Mouse (Mus musculus) E14TG2a.4 (cell line): Measurements from ENCODE around the gene Olfr1412.

Experiments used
- H3K27me3 ChIP-seq: 2 replicates; pipeline ENCODE4 v1.6.1; 2014; ENCODE audit warnings: low read length, control low read depth; ENCODE audit not compliant: insufficient read depth
- H3K36me3 ChIP-seq: 2 replicates; pipeline ENCODE4 v1.6.1; 2014; ENCODE audit warnings: low read length, control low read depth; ENCODE audit not compliant: insufficient read depth
- H3K4me1 ChIP-seq: replicated peaks from 2 replicates; pipeline ENCODE4 v1.6.1; 2014; ENCODE audit warnings: low read depth, low read length, control low read depth
- H3K4me3 ChIP-seq: replicated peaks from 2 replicates; pipeline ENCODE4 v1.5.1; 2014; ENCODE audit warnings: mild to moderate bottlenecking, low read length
- H3K9me3 ChIP-seq: 2 replicates; pipeline ENCODE4 v1.6.1; 2014; ENCODE audit warnings: low read length, control low read depth
- CTCF ChIP-seq: conservative IDR thresholded peaks from 2 replicates; pipeline ENCODE4 v1.5.1; 2014; ENCODE audit warnings: low read length
- NANOG ChIP-seq: IDR thresholded peaks from 2 replicates; pipeline ENCODE4 v1.6.1; 2014; ENCODE audit warnings: borderline replicate concordance, low read length, mixed read lengths
- POU5F1 ChIP-seq: IDR thresholded peaks from 2 replicates; pipeline ENCODE4 v1.6.1; 2014; ENCODE audit warnings: low read length, borderline replicate concordance

Olfr1412 gene

GRCm38 (mm10) chr1:92585479-92585878 is at the start of gene Olfr1412:
Gene Olfr1412 (plus strand): TSS chr1:92585779.
- Histone ChIP-seq H3K27me3 (no peaks in the 10 kb centered on the region), H3K36me3 (no peaks in the 10 kb centered on the region), H3K4me3 (no peak within 1 kb of the TSS), H3K9me3 (peaks cover 11% of the 10 kb centered on the region), H3K4me1 (no peaks in the 10 kb centered on the region)
- TF ChIP-seq NANOG (no peak), POU5F1 (no peak), CTCF (no peak)

- TF ChIP-seq CTCF (no peak), POU5F1 (no peak), NANOG (no peak)
- H3K4me3 ChIP-seq = no peak overlapping the region
- H3K36me3 ChIP-seq = no peaks in the 10 kb centered on the region
- peaks cover 10% of the 10 kb centered on the region for H3K9me3 ChIP-seq
- H3K27me3 ChIP-seq = no peaks in the 10 kb centered on the region
- H3K4me1 ChIP-seq = no peaks in the 10 kb centered on the region
These were observed 48.6 kb upstream of the Olfr1412 start for GRCm38 (mm10) chr1:92536972-92537371.

GRCm38 (mm10) chr1:92539071-92539470 is 46.5 kb upstream of the Olfr1412 start:
- Histone ChIP-seq H3K4me1 (no peaks in the 10 kb centered on the region), H3K36me3 (no peaks in the 10 kb centered on the region), H3K9me3 (peaks cover 10% of the 10 kb centered on the region), H3K27me3 (no peaks in the 10 kb centered on the region), H3K4me3 (no peak overlapping the region)
- no peak for TF ChIP-seq NANOG

- no peaks in the 10 kb centered on the region for H3K9me3 ChIP-seq
- no peaks in the 10 kb centered on the region for H3K27me3 ChIP-seq
- no peaks in the 10 kb centered on the region for H3K36me3 ChIP-seq
- H3K4me1 ChIP-seq = no peaks in the 10 kb centered on the region
- no peak for TF ChIP-seq POU5F1
- TF ChIP-seq CTCF = no peak
- TF ChIP-seq NANOG = no peak
- no peak overlapping the region for H3K4me3 ChIP-seq
These were observed 39.6 kb upstream of the Olfr1412 start for GRCm38 (mm10) chr1:92545929-92546328.

- TF ChIP-seq NANOG = no peak
- TF ChIP-seq CTCF = no peak
- no peak for TF ChIP-seq POU5F1
- H3K27me3 ChIP-seq = no peaks in the 10 kb centered on the region
- no peaks in the 10 kb centered on the region for H3K4me1 ChIP-seq
- no peaks in the 10 kb centered on the region for H3K36me3 ChIP-seq
- H3K9me3 ChIP-seq = no peaks in the 10 kb centered on the region
- no peak within 1 kb of the TSS for H3K4me3 ChIP-seq
These were observed 14.6 kb upstream of the Olfr1412 start, which contains the start of gene Olfr1413 for GRCm38 (mm10) chr1:92571022-92571421. Gene Olfr1413 (plus strand): TSS chr1:92571322.

- no peaks in the 10 kb centered on the region for H3K4me1 ChIP-seq
- no peaks in the 10 kb centered on the region for H3K9me3 ChIP-seq
- TF ChIP-seq CTCF = no peak
- no peak for TF ChIP-seq POU5F1
- TF ChIP-seq NANOG = no peak
- H3K4me3 ChIP-seq = no peak within 1 kb of the TSS
- no peaks in the 10 kb centered on the region for H3K36me3 ChIP-seq
- no peaks in the 10 kb centered on the region for H3K27me3 ChIP-seq
These were observed 8.5 kb downstream of the Olfr1412 start, which contains the start of gene Olfr1411 for GRCm38 (mm10) chr1:92594111-92594510. Gene Olfr1411 (plus strand): TSS chr1:92594411.

GRCm38 (mm10) chr1:92596019-92596418 is 10.4 kb downstream of the Olfr1412 start:
- H3K36me3 ChIP-seq = no peaks in the 10 kb centered on the region
- H3K4me3 ChIP-seq = no peak overlapping the region
- H3K4me1 ChIP-seq = no peaks in the 10 kb centered on the region
- TF ChIP-seq CTCF = no peak
- no peak for TF ChIP-seq POU5F1
- no peak for TF ChIP-seq NANOG
- no peaks in the 10 kb centered on the region for H3K9me3 ChIP-seq
- H3K27me3 ChIP-seq = no peaks in the 10 kb centered on the region

GRCm38 (mm10) chr1:92605482-92605881 is 19.9 kb downstream of the Olfr1412 start, which contains the start of gene Olfr1410:
Gene Olfr1410 (plus strand): TSS chr1:92605782.
- Histone ChIP-seq H3K36me3 (no peaks in the 10 kb centered on the region), H3K9me3 (no peaks in the 10 kb centered on the region)
- TF ChIP-seq CTCF = no peak
- no peak for TF ChIP-seq NANOG
- TF ChIP-seq POU5F1 = no peak

GRCm38 (mm10) chr1:92607711-92608110 is 22.1 kb downstream of the Olfr1412 start:
- TF ChIP-seq CTCF = no peak
- no peak for TF ChIP-seq POU5F1
- TF ChIP-seq NANOG = no peak
- H3K4me1 ChIP-seq = no peaks in the 10 kb centered on the region
- no peaks in the 10 kb centered on the region for H3K36me3 ChIP-seq
- H3K4me3 ChIP-seq = no peak overlapping the region
- no peaks in the 10 kb centered on the region for H3K9me3 ChIP-seq
- H3K27me3 ChIP-seq = peaks cover 17% of the 10 kb centered on the region; the same call in 1 of the 2 replicates

More at GRCm38 (mm10) chr1:92605482-92605881, 19.9 kb downstream of the Olfr1412 start, which contains the start of gene Olfr1410:
- no peak within 1 kb of the TSS for H3K4me3 ChIP-seq
- H3K4me1 ChIP-seq = no peaks in the 10 kb centered on the region
- 0 out of 2 replicates have a peak, but pooled peaks cover 8% of the 10 kb centered on the region for H3K27me3 ChIP-seq
